Mouse (Mus musculus): ENCODE data around the gene Cycs.

DNA sequence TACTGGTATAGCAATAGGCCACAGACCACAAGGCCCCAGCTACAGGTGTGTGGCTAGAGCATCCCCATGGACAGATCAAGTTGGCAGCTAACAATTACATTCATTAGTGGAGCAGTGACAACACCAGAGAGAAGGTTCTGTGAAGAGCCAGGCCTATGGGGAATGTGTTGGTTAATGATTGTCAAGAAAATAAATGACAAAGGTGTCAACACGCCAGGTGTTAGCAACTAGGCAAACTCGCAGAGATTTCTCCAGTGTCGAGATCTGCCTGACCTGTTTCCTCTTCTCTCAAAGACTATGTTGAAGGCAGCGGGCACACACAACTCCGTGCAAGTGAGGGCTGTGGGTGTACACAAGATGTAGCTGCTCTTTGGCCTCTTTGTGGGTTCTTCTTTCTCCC is 46.2 kb downstream of the Cycs start:
- TF ChIP-seq CTCF (IDR thresholded peaks at IDR 0.05; ENCODE audit: control insufficient read depth, insufficient read depth, insufficient replicate concordance, low read depth, low read length) (no peak), POLR2A (IDR thresholded peaks at IDR 0.05; ENCODE audit: control insufficient read depth, low read depth, low read length) (no peak)

Data from testis, adult 2 months (tissue).